Mouse (Mus musculus) ZHBTc4 (cell line): ENCODE data around the gene Hexb.

Experiments
- DNase-seq: peaks from one replicate; pipeline ENCODE4 v3.0.0-alpha.2; 2011; ENCODE audit warnings: low read depth, low spot score

Hexb gene

DNA sequence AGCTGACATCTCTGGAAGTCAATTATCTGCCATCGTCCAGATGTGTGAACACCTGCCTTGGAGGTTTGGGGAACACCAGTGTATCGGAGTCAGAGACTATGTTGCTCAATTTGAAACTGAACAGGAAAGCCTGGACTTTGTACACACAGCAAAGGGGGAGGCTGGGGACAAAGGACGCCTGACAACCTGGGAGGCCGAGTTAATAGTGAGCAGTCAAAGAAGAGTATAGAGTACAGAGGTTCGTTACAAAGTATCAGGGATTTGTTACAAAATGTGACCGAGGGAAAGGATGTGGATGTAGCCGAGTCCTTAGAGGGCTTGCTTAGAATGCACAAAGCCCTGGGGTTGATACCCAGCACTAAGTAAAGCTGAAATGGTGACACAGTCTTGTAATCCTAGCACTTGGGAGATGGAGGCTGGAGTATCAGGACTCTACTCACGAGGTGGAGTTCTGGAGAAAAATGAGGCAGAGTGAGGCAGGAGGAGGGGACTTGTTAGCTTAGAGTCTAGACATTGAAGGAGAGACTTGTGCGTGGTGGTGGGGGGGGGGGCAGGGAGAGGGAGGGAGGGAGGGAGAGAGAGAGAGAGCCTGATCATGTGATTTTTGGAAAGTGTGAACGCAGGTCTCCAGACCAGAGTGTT, 26.3 kb upstream of the Hexb start:
- DNase-seq = no peak

DNA sequence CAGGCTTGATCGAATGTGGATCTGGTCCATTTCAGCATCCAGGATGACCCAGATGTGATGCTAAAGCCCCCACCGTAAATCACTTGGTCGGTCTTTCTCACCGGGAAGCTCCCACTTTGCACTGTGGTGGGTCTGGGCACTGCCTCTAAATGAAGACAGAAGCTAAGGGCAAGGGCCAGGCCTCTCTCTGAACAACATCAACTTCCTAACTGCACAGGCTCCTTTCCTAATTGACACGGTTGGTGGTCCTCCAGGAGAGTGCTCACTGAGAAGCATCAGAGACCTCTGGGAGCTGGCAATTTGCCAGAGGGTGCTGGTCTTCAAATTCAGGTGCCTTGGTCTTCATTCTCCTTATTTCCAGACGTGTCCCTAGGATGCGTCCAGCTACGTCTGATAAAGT, 25.7 kb upstream of the Hexb start:
- DNase-seq = no peak

- no peak for DNase-seq
Observed at GRCm38 (mm10) chr13:97220022-97220421, 21.9 kb upstream of the Hexb start.

GRCm38 (mm10) chr13:97216196-97216595, 18.0 kb upstream of the Hexb start:
- DNase-seq = no peak

DNA sequence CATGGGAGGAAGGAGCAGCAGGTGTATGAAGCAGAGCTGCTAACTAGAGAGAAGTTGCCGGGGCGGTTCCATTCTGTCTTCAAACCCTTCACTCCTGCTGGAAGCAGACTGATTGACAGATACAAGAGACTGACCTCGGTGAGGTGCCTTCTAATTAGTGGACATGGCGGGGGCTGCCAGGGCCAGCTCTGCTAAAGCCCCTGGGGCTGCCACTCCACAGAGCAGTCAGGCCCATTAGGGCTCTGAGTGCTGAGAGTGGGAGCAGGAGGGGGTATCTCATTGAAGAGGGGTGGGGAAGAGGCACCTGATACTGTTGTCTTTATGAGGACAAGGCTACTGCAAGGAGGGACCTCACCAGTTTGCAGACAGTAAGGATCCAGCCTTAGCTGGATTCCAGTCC, 17.4 kb upstream of the Hexb start:
- DNase-seq = no peak

DNA sequence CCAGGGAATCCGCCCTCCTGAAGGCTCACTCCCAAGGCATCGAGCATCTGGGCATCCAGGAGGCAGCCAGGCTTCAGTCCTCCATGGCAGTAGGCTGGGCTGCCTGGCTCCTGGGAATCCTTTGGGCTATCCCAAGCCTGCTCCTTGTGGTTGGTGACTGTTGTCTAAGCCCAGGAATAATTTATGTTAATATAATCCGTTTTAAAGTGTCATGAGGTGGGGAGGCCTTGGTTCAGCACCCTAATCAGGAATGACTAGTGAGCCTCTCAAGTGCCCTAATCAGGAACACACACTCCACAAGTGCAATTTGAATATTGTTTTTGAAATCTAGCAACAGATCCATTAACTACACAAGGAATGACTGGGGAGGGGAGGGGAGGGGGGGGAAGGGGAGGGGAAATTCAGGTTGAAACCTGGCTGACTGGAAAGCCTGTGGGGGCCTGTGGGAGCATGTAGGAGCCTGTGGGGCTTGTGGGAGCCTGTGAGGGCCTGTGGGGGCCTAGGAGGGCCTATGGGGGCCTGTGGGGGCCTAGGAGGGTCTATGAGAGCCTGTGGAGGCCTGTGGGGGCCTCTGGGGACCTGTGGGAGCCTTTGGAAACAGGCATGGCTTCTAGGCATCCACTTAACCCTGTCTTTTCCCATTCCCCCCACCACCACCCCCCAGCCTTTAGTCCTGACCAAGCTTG, 16.6 kb upstream of the Hexb start:
- no peak for DNase-seq

DNA sequence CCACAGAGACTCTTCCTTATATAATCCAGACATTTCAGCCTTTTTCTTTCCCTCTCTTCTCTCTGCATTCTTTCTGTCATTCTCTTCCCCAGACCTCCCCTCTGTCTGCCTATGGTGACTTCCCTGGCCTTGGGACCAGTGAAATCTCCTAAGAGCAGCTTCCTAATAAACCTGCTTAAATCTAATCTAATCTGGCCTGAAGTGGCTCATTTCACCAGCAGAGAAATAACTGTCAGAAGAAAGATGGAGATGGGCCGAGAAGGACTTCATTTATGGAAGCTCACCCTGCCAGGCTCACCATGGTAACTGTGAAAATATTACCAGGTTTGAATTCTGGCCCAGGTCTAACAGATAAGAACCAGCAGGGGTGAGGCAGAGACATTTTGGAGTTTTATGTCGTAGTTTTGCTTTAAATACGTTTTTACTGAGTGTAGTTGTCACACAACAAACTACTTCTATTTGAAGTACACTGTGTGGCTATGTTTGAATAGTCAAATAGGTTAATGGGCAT, 10.4 kb upstream of the Hexb start:
- no peak for DNase-seq

GRCm38 (mm10) chr13:97208112-97208478, 9.9 kb upstream of the Hexb start:
- peak; percentile 79 for DNase-seq

GRCm38 (mm10) chr13:97207472-97208111, 9.4 kb upstream of the Hexb start:
- DNase-seq = peak; percentile 91

GRCm38 (mm10) chr13:97206046-97206445, 7.9 kb upstream of the Hexb start:
- no peak for DNase-seq

GRCm38 (mm10) chr13:97205052-97205701, 7.0 kb upstream of the Hexb start:
- DNase-seq = peak; percentile 93

DNA sequence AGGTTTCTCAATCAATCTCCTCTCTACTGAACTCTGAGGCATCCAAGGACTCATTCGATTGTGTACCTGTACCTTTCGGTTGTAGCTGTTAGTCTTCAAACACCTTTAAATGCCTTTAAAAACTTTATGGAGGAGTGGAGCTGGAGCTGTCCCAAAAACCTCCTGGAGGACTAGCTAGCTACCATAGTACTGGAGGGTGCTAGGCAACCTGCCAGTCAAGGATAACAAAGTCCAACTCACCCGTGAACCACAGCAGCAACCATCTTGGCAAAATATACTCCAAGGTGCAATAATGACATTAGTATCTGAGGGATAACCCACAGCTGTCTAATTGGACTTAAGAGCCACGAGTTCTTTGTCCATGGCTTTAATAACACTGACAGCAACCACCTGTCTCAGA, 3.7 kb upstream of the Hexb start:
- no peak for DNase-seq

DNA sequence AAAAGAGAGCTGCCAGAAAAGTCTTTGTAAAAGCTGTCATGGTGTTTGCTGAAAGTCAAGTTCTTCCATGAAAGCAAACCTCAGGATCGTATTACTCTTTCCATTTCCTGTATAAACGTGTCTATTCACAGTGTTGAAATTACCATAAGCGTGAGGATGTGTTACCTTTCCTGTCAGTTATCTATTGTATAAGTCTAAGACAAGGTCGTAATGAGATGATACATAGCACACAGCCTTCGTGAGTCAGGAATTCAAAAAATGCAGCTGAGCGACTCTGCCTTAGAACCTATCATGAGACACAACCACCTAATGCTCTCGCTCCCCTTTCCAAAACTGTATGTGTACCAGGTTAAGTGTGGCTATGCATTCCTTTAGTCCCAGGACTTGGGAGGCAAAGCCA, 2.9 kb upstream of the Hexb start:
- peak; percentile 38 for DNase-seq

- no peak for DNase-seq
Observed at GRCm38 (mm10) chr13:97199123-97199522, 966 bp upstream of the Hexb start.

- no peak for DNase-seq
Observed at GRCm38 (mm10) chr13:97196925-97197218, 1.3 kb downstream of the Hexb start.

GRCm38 (mm10) chr13:97196186-97196924, 1.8 kb downstream of the Hexb start:
- peak; percentile 81 for DNase-seq

DNA sequence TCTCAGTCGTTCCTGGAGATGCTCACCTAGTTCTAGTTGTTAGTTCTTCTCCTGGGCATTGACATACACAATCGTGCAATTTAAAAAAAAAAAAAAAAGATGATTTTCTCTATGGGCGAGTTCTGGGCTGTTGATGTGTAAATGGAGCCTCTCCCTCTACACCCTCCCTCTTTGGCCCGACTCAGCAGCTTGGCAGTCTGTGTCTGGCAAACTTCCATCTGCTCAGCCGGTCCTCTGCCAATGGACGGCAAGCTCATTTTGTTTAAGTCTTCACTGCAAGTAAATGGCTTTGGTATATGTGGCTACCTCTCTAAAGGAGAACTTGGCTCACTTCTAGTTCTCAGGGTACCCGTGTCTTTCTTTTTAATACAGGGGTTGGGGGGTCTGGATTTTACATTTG, 4.7 kb downstream of the Hexb start:
- DNase-seq = no peak

DNA sequence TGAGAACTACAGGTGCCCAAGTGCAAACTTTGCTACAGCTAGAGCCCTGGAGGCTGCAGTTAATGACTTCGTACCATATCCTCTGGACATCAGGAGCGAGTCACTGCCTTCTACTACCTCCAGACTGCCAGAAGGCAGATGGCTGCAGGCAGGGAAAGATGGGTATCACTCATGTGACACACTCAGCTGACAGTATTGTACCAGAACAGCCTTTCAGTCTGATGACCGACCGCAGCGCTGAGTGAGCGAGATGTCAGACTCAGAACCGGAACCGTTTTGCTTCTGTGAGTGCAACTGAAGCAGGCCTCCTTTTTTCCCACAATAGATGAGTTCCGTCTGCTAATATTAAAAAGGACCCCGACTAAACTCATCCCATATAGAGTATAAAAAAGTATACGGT, 5.5 kb downstream of the Hexb start:
- no peak for DNase-seq

- no peak for DNase-seq
Observed at GRCm38 (mm10) chr13:97187693-97188092, 10.5 kb downstream of the Hexb start.

DNA sequence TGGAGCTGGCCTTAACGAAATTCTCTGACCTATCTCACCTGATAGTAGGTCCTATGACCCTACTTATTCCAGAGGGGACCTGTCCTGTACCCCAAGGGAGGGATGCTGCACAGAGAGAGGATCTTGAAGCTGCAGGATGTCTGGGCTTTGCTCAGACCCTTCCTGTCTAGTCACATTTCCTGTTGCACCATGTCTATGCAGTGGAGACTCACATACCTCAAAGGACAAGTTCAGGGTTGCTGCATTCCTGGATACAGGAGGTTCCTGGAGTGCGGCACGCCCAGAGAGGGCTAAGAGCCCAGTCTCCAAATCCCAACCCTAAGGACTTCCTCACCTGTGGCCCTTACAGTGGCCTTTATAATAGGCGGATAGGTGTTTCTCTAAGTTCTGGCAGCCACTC, 11.8 kb downstream of the Hexb start:
- DNase-seq = peak; percentile 24

GRCm38 (mm10) chr13:97184656-97185055, 13.5 kb downstream of the Hexb start:
- DNase-seq = no peak

GRCm38 (mm10) chr13:97184168-97184567, 14.0 kb downstream of the Hexb start:
- no peak for DNase-seq
